Mouse (Mus musculus) bone marrow, adult 2 months (tissue): ENCODE results near the gene Gm10718.
"Not testable (repeated sequence)": the region's sequence is repeated elsewhere in the genome, so short reads cannot be mapped to it uniquely, and the experiment has no call there.

Source experiments
- CTCF ChIP-seq: fragments of 200-500 bp; IDR thresholded peaks from 2 replicates; pipeline ENCODE4 v1.5.1; 2011; ENCODE audit warnings: low read length, control low read depth; ENCODE audit not compliant: control insufficient read depth, insufficient read depth
- POLR2A ChIP-seq: fragments of 200-500 bp; IDR thresholded peaks from 2 replicates; pipeline ENCODE4 v1.6.1; 2011; ENCODE audit warnings: low read depth, mild to moderate bottlenecking, control low read depth, low read length, borderline replicate concordance; ENCODE audit not compliant: control insufficient read depth

GRCm38 (mm10) chr9:3023312-3023984 is at the start of gene Gm10718:
- not testable (repeated sequence) for TF ChIP-seq CTCF, POLR2A
